Mouse (Mus musculus): ENCODE results near the gene Nmnat1. TPM values are rescaled to one million over a fixed set of nuclear protein-coding genes. Genes with fewer than 3 reads are reported as not detected.
"Not testable (repeated sequence)": the region's sequence is repeated elsewhere in the genome, so short reads cannot be mapped to it uniquely, and the experiment has no call there.

The Nmnat1 gene
- polyA plus RNA-seq, 1 experiment from 2014 or later, result 12.0 TPM

DNA sequence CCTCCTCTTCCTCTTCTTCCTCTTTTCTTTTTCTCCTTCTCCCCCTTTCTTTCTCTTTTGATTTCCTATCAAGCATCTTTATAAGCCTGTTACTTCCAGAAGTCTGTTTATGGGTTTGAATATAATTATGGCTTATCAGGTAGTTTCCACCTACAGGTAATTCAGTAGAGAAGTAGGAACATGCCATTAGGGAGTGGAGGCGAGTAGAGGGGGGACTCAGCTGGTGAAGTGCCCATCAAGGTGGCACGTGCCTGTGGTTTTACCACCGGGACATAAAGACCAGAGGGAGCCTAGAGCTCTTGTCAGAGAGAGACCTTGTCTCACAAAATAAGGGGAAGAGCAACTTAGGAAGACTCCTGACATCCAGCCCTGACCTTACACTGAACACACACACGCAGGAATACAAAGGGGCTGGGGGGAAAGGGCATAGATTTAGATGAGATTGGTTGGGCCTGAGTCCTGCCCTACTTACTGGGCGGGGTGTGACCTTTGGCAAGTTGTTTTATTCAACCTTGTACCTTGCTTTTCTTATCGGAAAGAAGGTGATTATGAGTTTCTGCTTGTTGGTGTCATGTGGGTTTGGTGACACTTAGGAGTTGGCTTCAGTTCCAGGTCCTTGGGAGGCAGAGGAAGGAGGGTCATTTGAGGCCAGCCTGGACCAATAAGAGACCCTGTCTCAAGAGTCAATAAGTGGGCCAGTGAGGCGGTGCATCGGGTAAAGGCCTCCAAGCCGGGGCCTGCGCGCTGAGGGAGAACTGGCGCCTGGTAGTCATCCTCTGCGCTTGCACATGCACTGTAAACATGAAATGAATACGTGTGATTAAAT lies 4.6 kb upstream of the Nmnat1 start:
- Histone ChIP-seq H3K9me3 (replicated peaks) (no peaks in the 10 kb centered on the region), H3K4me1 (replicated peaks) (peaks cover 8% of the 10 kb centered on the region), H3K4me3 (no peak overlapping the region), H3K27ac (ENCODE audit: poor library complexity, severe bottlenecking) (no peak overlapping the region), H3K27me3 (replicated peaks) (no peaks in the 10 kb centered on the region), H3K4me2 (no peak overlapping the region), H3K9ac (no peak overlapping the region), H3K36me3 (peaks cover 68% of the 10 kb centered on the region)
- ATAC-seq (ENCODE audit: insufficient number of reproducible peaks, low FRiP score), result no peak
- 92% methylated on average over 14 of the region's 14 CpGs for WGBS

GRCm38 (mm10) chr4:149487729-149488128 lies 2.7 kb upstream of the Nmnat1 start:
- no peak overlapping the region for H3K4me2 ChIP-seq

GRCm38 (mm10) chr4:149485825-149486206 lies 814 bp upstream of the Nmnat1 start:
- Histone ChIP-seq H3K9me3 (replicated peaks) (no peaks in the 10 kb centered on the region), H3K36me3 (peaks cover 39% of the 10 kb centered on the region), H3K4me2 (peak overlapping the region; percentile 75), H3K4me1 (replicated peaks) (peaks cover 15% of the 10 kb centered on the region), H3K9ac (peak overlapping the region; percentile 89), H3K27me3 (replicated peaks) (no peaks in the 10 kb centered on the region), H3K27ac (ENCODE audit: poor library complexity, severe bottlenecking) (peak overlapping the region; percentile 62), H3K4me3 (peak overlapping the region; percentile 81)
- 0% methylated on average over 10 of the region's 10 CpGs for WGBS
- ATAC-seq (ENCODE audit: insufficient number of reproducible peaks, low FRiP score), result no peak

More at GRCm38 (mm10) chr4:149487729-149488128, 2.7 kb upstream of the Nmnat1 start:
- Histone ChIP-seq H3K9me3 (replicated peaks) (no peaks in the 10 kb centered on the region), H3K36me3 (peaks cover 51% of the 10 kb centered on the region), H3K27ac (ENCODE audit: poor library complexity, severe bottlenecking) (no peak overlapping the region), H3K9ac (no peak overlapping the region), H3K4me3 (no peak overlapping the region), H3K4me1 (replicated peaks) (peaks cover 15% of the 10 kb centered on the region), H3K27me3 (replicated peaks) (no peaks in the 10 kb centered on the region)
- no peak for ATAC-seq (ENCODE audit: insufficient number of reproducible peaks, low FRiP score)
- WGBS, result 96% methylated on average over 12 of the region's 12 CpGs

GRCm38 (mm10) chr4:149484566-149484965 lies 436 bp downstream of the Nmnat1 start:
- peaks cover 30% of the 10 kb centered on the region for H3K36me3 ChIP-seq
- H3K4me3 ChIP-seq, result peak overlapping the region; percentile 81
- H3K4me1 ChIP-seq (replicated peaks), result peaks cover 15% of the 10 kb centered on the region
- H3K9ac ChIP-seq, result peak overlapping the region; percentile 89
- H3K4me2 ChIP-seq, result peak overlapping the region; percentile 75
- ATAC-seq (ENCODE audit: insufficient number of reproducible peaks, low FRiP score), result no peak
- H3K27me3 ChIP-seq (replicated peaks), result no peaks in the 10 kb centered on the region
- H3K27ac ChIP-seq (ENCODE audit: poor library complexity, severe bottlenecking), result peak overlapping the region; percentile 62
- WGBS, result 52% methylated on average over 3 of the region's 3 CpGs
- no peaks in the 10 kb centered on the region for H3K9me3 ChIP-seq (replicated peaks)

GRCm38 (mm10) chr4:149477078-149477477 lies 7.9 kb downstream of the Nmnat1 start, which contains the start of gene Tmem274:
Gene Tmem274, plus strand, starts transcription at chr4:149477378.
- Histone ChIP-seq H3K4me1 (replicated peaks) (peaks cover 4% of the 10 kb centered on the region; the same call in 1 of the 2 replicates), H3K27ac (ENCODE audit: poor library complexity, severe bottlenecking) (no peak within 1 kb of the TSS), H3K9ac (no peak within 1 kb of the TSS), H3K27me3 (replicated peaks) (no peaks in the 10 kb centered on the region), H3K4me2 (no peak within 1 kb of the TSS), H3K36me3 (peaks cover 31% of the 10 kb centered on the region), H3K9me3 (replicated peaks) (no peaks in the 10 kb centered on the region), H3K4me3 (no peak within 1 kb of the TSS)
- ATAC-seq (ENCODE audit: insufficient number of reproducible peaks, low FRiP score), result no peak
- WGBS, result 82% methylated on average over 11 of the region's 11 CpGs

DNA sequence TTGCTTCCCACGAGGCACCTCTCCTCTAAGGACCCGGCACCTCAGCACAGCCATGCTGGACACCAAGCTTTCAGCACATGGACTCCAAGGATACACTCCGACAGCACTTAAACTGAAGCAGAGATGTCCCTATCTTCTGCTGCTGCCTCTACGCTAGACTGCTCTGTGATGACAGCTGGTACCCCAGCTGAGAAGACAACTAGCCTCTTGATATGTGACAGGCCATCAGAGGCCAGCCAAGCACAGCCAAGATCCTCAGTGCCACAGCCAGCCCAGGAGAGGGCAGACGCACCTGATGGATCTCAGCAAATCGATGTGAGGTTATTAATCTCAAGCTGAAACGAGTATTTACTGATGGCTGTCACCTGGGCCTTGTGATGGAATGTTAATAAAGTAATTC lies 9.9 kb downstream of the Nmnat1 start:
- ATAC-seq (ENCODE audit: insufficient number of reproducible peaks, low FRiP score), result no peak
- H3K36me3 ChIP-seq, result peaks cover 35% of the 10 kb centered on the region
- WGBS, result 65% methylated on average over 7 of the region's 7 CpGs
- H3K27ac ChIP-seq (ENCODE audit: poor library complexity, severe bottlenecking), result no peak overlapping the region
- H3K9me3 ChIP-seq (replicated peaks), result no peaks in the 10 kb centered on the region
- no peak overlapping the region for H3K4me2 ChIP-seq
- H3K9ac ChIP-seq, result no peak overlapping the region
- H3K4me1 ChIP-seq (replicated peaks), result peaks cover 10% of the 10 kb centered on the region
- no peaks in the 10 kb centered on the region for H3K27me3 ChIP-seq (replicated peaks)
- no peak overlapping the region for H3K4me3 ChIP-seq

GRCm38 (mm10) chr4:149469557-149469956 lies 15.4 kb downstream of the Nmnat1 start:
- H3K27me3 ChIP-seq (replicated peaks), result no peaks in the 10 kb centered on the region
- peaks cover 6% of the 10 kb centered on the region; the same call in 1 of the 2 replicates for H3K4me1 ChIP-seq (replicated peaks)
- 91% methylated on average over 3 of the region's 3 CpGs for WGBS
- no peak overlapping the region for H3K9ac ChIP-seq
- H3K4me3 ChIP-seq, result no peak overlapping the region
- no peak for ATAC-seq (ENCODE audit: insufficient number of reproducible peaks, low FRiP score)
- no peak overlapping the region for H3K27ac ChIP-seq (ENCODE audit: poor library complexity, severe bottlenecking)
- no peak overlapping the region for H3K4me2 ChIP-seq
- H3K36me3 ChIP-seq, result peaks cover 49% of the 10 kb centered on the region
- no peaks in the 10 kb centered on the region for H3K9me3 ChIP-seq (replicated peaks)

- ATAC-seq (ENCODE audit: insufficient number of reproducible peaks, low FRiP score), result no peak
- Histone ChIP-seq H3K4me3 (no peak overlapping the region), H3K4me2 (no peak overlapping the region), H3K27me3 (replicated peaks) (no peaks in the 10 kb centered on the region), H3K36me3 (peaks cover 9% of the 10 kb centered on the region), H3K9me3 (replicated peaks) (no peaks in the 10 kb centered on the region), H3K4me1 (replicated peaks) (peaks cover 15% of the 10 kb centered on the region), H3K9ac (no peak overlapping the region), H3K27ac (ENCODE audit: poor library complexity, severe bottlenecking) (no peak overlapping the region)
- WGBS, result 60% methylated on average over 6 of the region's 6 CpGs
Measured at GRCm38 (mm10) chr4:149463435-149463950, 21.5 kb downstream of the Nmnat1 start.

DNA sequence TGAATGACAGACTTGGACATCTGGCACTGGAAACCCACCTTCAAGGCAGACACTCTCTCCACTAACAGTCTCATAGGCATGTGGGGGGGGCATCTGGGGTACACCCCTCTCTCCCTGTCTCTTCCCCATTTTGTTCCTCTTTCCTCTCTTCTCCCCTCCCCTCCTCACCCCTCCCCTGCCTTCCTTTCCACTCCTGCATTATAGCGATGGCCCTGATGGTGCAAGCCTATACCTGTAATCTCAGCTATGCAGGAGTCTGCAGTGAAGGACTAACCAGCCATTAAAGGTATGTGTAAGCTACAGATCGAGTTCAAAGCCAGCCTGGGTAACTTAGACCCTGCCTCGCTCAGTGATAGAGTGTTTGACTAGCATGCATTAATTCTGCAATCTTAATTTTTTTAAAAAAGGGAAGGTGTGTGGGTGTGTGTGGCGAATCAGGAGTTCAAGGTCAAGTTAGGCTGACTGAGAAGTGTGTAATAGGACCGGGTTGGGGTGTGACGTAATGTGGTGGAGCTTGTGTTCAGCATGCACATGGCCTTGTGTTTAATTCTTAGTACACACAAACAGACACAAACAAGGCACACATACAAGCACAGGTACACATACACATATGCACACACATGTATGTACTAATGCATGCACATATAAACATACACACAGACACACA lies 22.6 kb downstream of the Nmnat1 start:
- Histone ChIP-seq H3K4me3 (no peak overlapping the region), H3K4me2 (no peak overlapping the region), H3K27me3 (replicated peaks) (no peaks in the 10 kb centered on the region), H3K9ac (no peak overlapping the region), H3K27ac (ENCODE audit: poor library complexity, severe bottlenecking) (no peak overlapping the region), H3K9me3 (replicated peaks) (no peaks in the 10 kb centered on the region), H3K36me3 (peaks cover 3% of the 10 kb centered on the region), H3K4me1 (replicated peaks) (peaks cover 18% of the 10 kb centered on the region)
- WGBS, result 75% methylated on average over 6 of the region's 6 CpGs
- no peak for ATAC-seq (ENCODE audit: insufficient number of reproducible peaks, low FRiP score)

- Histone ChIP-seq H3K27ac (ENCODE audit: poor library complexity, severe bottlenecking) (no peak overlapping the region), H3K4me1 (replicated peaks) (peaks cover 18% of the 10 kb centered on the region), H3K4me3 (no peak overlapping the region), H3K4me2 (no peak overlapping the region), H3K36me3 (no peaks in the 10 kb centered on the region; the same call in 1 of the 2 replicates), H3K27me3 (replicated peaks) (no peaks in the 10 kb centered on the region), H3K9ac (no peak overlapping the region), H3K9me3 (replicated peaks) (no peaks in the 10 kb centered on the region)
- ATAC-seq (ENCODE audit: insufficient number of reproducible peaks, low FRiP score), result no peak
- 70% methylated on average over 5 of the region's 7 CpGs for WGBS
Measured at GRCm38 (mm10) chr4:149461579-149462304, 23.3 kb downstream of the Nmnat1 start.

DNA sequence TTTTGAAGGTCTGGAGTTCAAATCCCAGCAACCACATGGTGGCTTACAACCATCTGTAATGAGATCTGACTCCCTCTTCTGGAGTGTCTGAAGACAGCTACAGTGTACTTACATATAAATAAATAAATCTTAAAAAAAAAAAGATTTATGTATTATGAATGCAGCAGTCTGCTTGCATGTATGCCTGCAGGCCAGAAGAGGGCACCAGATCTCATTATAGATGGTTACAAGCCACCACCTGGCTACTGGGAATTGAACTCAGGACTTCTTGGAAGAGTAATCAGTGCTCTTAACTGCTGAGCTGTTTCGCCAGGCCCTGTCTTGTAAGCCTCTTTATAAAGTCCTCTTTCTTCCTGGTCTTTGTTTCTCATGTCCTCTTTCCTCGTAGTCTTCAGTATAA lies 24.5 kb downstream of the Nmnat1 start:
- H3K9ac ChIP-seq; H3K9me3 ChIP-seq (replicated peaks); H3K27ac ChIP-seq (ENCODE audit: poor library complexity, severe bottlenecking); ATAC-seq (ENCODE audit: insufficient number of reproducible peaks, low FRiP score); H3K4me2 ChIP-seq; H3K4me3 ChIP-seq; H3K36me3 ChIP-seq; H3K27me3 ChIP-seq (replicated peaks): not testable (repeated sequence)
- peaks cover 18% of the 10 kb centered on the region for H3K4me1 ChIP-seq (replicated peaks)
- 84% methylated on average over 2 of the region's 2 CpGs for WGBS

Data from heart, embryonic 12.5 days (tissue).